Mouse (Mus musculus) midbrain, embryonic 13.5 days (tissue): ENCODE measurements around the gene Mxra7. TPM values are rescaled to one million over a fixed set of nuclear protein-coding genes. Genes with fewer than 3 reads are reported as not detected.

Experiments used
- polyA plus RNA-seq: library from polyadenylated mRNA; unstranded; fragments of >200 nt; fragmentation: Nextera tagmentation; extraction: Ambion mirVana; gene quantifications from 2 replicates; pipeline ENCODE4 v1.2.1, GENCODE M21; 2015

Mxra7 gene
- polyA plus RNA-seq, 1 experiment from 2014 or later, result 40.4 TPM

Other genes starting within 250 kb of the Mxra7 start
- 12.3 and 12.7 TPM in 2 replicates for gene Ube2o, start 246.6 kb downstream of the Mxra7 start, polyA plus RNA-seq
- gene Aanat, start 241.6 kb downstream of the Mxra7 start, polyA plus RNA-seq, result 0.22 and 0.34 TPM in 2 replicates
- 0.76 and 0.77 TPM in 2 replicates for gene Rhbdf2, start 201.0 kb downstream of the Mxra7 start, polyA plus RNA-seq
- 1.0 and 1.2 TPM in 2 replicates for gene Prcd, start 174.5 kb downstream of the Mxra7 start, polyA plus RNA-seq
- 8.8 TPM in 2 replicates for gene Cygb, start 173.7 kb downstream of the Mxra7 start, polyA plus RNA-seq
- gene St6galnac1, start 52.5 kb downstream of the Mxra7 start, polyA plus RNA-seq, result not detected in 2 replicates
- gene Mettl23, start 15.2 kb upstream of the Mxra7 start, polyA plus RNA-seq, result 79.0 and 80.0 TPM in 2 replicates
- gene Jmjd6, start 15.4 kb upstream of the Mxra7 start, polyA plus RNA-seq, result 78.7 and 84.0 TPM in 2 replicates
- 48.3 and 48.8 TPM in 2 replicates for gene Mfsd11, start 24.4 kb upstream of the Mxra7 start, polyA plus RNA-seq
- gene Srsf2, start 25.0 kb upstream of the Mxra7 start, polyA plus RNA-seq, result 648 and 659 TPM in 2 replicates
- gene Mgat5b, start 90.8 kb upstream of the Mxra7 start, polyA plus RNA-seq, result 16.8 and 21.8 TPM in 2 replicates